Mouse (Mus musculus) MEL-GATA-1-ER (cell line): ENCODE measurements around the gene Ptgis.

Experiments used
- DNase-seq: peaks from one replicate; pipeline ENCODE4 v3.0.0-alpha.2; 2012; ENCODE audit warnings: low read depth; ENCODE audit errors: extremely low read depth

Gene Ptgis

DNA sequence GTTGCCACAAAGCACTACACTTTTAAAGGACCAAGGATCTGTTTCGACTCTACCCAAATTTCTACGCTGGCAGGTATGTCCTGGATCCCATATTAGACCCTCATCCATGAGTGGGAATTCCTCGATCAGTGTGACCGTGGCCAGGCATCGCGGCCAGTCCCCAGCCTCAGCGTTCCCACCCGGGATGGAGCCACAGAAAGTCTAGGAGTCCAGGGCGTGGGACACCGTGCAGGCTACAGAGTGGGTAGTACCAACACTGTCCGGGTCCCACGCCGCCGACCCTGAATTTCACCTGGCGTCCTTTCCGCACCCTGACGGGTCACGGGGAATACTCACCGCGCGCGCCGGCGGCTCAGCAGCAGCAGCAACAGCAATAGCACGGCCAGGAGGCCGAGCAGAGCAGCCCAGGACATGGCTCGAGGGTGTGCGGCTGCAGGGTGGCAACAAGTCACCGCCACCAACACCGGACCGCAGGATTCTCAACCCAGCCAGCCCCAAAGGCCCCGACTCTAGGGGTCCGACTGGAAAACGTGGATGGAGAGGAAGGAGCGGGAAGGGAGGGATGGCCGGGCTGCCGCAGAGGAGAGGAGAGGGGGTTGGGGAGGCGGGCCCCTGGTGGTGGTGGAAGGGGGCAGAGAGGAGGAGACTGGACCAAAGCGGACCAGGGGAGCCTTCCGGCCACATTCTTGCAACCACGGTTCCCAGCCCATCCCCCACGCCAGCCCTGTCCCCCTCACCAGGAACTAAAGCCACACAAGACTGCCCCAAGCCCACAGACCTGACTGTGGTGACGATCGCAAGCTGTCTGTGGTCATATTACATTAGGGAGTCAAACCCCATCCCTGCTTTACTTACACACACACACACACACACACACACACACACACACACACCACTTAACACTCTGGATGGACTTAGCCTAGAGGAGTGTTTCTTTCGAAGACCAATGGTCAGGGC, at the start of gene Ptgis:
TSS of gene Ptgis (minus strand) at position 597 of the 957 bp plus-strand sequence.
- DNase-seq, result no peak

- no peak for DNase-seq
These were observed 41.1 kb upstream of the Ptgis start for GRCm38 (mm10) chr2:167281461-167281860.

DNA sequence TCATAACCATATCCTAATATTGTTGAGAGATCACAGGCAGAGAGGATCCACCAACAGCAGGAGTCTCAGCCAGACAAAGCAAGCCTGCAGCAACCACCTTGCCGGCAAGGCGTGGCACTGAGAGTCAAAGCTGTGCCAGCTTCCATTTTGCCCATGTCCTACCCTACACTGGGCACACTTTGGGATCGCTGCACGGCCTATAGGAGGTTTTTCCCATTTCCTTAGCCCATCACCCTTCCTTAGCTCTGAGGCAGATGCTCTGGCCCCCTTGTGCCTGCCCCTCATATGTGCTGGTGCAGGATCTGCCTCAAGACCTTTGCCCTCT, 40.5 kb upstream of the Ptgis start:
- no peak for DNase-seq

DNA sequence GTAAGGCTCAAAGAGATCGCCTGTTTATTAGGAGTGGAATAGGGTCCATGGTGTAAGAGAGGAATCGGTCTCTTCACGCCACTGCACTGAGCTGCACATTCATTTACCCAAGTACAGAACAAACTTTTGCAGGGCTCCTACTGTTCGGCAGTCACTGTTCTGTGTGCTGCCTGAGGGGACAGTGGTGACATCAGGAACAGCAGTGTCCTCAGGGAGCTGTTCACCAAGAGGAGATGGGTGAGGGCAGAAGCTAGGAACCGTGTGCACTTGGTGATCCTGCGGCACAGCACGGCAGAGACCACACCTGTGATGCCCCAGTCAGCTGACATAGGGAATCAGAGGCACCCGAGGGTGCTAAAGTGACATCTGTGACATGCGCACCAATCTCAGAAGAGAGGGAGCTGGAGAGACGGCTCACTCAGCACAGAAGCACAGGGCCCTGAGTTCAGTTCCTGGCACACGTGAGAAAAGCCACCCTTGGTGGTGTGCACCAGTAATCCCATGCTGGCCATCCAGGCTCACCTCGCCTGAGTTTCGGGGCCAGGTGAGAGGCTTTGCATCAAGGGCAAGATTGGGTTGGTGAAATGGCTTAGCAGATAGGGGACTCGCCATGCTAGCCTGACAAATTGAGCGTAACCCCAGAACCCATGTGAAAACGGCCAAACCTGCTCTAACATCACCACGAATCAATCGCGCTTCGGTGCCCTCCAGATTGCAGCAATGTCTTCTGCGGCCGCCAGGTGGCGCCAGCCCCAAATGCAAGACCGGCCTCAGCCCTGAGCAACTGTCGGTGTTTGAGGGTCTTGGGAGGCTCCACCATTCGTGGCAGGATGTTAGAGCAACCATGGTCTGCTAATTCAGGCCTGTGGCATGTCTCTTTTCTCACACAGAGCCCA, 39.9 kb upstream of the Ptgis start:
- no peak for DNase-seq

GRCm38 (mm10) chr2:167278751-167279526, 38.5 kb upstream of the Ptgis start:
- no peak for DNase-seq

DNA sequence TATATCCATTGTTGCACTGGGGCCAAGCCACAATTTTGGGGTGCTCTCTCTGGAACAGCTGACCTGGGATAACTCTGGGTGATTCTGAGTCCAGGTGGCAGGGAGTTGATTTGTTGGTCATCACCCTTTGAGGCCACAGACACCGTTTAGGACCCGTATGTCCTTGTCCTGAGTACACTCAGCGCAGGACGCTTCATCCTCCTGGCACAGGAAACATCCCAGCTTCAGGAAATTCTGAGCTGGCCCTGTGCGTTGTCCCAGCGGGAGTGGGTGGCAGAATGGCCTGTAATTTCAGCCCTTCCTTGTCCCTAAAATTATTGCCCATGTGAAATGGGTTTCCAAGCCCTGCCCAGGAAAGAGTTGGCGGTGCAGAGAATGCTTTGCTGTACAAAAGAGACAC, 37.6 kb upstream of the Ptgis start:
- no peak for DNase-seq

- no peak for DNase-seq
These were observed 36.6 kb upstream of the Ptgis start for GRCm38 (mm10) chr2:167277026-167277425.

GRCm38 (mm10) chr2:167275856-167276255, 35.5 kb upstream of the Ptgis start:
- DNase-seq, result no peak

DNA sequence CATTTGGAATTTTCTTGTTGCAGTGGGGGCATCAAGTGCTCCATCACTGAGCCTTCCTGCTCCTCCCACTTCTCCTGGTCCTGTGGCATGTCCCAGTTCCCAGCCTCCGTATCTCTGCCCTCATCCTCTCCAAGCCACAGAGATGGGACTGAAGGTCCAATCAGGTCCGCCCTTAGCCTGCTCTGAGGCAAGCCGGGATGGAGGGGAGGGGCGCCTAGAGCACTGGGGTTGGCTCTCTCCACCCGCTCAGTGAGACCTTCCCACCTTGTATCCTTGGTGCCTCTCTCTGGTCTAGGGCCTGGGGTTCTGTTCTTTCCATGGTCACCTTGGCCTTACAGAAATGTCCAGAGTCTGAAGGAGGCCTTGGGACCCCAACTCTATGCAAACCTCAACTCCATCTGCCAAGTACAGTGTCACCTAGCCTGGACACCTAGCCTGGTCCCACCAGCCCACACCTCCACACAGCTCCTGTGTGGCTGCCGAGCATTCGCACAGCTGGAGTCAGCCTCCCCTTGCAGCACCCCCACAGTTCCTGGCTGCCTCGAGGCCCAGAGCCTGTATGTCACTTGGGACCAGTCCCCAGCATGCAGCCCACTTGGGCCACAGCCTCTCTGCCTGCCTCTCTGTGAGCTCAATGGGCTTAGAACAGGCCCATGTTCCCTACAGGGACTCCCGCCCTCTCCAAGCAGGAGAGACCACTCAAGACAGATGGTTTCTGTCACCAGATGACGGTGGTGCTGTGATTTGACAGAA, 34.5 kb upstream of the Ptgis start:
- DNase-seq, result no peak

GRCm38 (mm10) chr2:167273206-167273740, 32.9 kb upstream of the Ptgis start:
- peak; percentile 57 for DNase-seq

DNA sequence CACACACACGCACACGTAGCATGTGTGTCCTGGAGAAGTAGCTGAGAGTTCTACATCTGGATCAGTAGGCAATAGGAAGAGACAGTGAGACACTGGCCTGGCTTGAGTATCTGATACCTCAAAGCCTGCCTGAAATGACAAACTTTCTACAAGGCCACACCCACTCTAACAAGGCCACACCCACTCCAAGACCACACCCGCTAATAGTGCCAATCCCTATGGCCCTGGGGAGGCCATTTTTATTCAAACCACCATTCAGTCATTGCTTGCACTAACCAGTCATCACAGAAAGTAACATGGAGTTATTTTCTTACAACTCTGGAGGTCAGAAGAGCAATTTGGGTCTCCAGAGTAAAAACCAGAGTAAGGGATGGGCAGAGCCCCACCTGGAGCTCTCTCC, 32.3 kb upstream of the Ptgis start:
- no peak for DNase-seq

DNA sequence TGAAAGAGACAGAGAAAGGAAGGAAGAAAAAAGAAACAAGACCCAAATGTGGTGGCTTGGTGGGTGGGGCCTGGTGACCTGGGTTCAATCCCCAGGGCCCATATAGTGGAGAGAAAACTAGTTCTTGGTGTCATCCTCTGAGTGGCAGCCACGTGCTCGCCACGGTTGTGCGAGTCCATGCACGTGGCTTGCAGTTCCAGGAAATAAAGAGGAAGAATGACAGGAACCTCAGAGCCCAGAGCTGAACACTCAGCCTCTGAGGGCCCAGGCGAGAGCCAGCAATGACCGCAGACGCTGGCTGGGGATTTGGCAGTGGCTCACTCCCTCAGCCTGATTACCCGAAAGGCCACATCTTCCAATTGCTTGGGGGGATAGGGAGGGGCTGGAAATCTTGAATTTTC, 30.7 kb upstream of the Ptgis start:
- no peak for DNase-seq

- no peak for DNase-seq
These were observed 30.1 kb upstream of the Ptgis start for GRCm38 (mm10) chr2:167270496-167270895.

DNA sequence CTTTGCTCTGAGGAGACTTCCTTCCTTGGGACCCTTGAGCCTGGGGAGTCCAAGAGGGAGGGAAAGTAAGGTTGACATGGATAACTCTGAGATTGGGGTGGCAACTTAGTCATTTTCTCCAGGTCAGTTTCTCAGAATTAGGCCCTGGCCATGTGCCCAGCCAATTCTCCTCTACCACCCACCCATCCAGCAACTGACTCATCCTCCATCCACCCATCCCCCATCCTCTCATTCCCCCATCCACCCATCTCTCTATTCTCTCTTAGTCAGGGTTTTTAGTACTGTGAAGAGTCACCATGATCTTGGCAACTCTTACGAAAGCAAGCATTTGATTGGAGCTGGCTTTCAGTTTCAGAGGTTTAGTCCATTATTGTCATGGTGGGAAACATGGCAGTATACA, 28.3 kb upstream of the Ptgis start:
- no peak for DNase-seq

GRCm38 (mm10) chr2:167268411-167268690, 27.9 kb upstream of the Ptgis start:
- DNase-seq, result no peak

DNA sequence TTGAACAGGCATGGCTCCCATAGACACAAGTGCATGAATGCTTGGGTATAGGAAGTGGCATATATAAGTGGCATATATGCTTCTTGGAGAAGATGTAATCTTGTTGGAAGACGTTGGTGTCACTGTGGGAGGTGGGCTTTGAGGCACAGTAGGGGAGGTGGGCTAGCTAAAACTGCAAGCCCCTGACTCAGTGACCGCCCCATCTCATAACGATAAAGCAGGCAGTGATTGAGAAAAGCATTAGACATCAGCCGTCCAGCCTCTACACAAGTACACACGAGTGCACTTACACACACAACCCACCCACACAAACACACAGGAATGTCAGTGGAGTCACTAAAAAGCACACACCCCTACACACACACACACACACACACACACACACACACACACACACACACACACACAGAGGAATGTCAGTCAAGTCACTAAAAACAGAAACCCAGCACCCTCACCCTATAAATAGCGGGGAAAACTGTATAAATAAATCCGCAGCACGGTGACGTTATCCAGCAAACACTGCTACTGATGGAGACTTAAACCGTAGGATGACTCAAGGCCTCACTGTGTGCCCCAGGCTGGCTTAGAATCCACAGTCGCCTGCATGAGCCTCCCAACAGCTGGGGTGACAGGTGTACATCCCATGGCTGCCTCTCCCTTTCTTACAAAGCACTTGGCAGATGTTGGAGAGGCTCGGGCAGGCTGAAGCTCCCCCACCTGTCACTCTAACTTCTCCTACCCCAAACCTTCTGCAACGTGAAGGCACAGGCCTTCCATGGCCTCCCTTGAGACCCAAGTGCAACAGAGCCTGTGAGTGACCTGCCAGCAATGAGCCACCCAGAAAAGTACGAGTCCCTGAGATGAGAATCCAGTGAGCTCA, 27.4 kb upstream of the Ptgis start:
- no peak for DNase-seq

- no peak for DNase-seq
These were observed 25.8 kb upstream of the Ptgis start for GRCm38 (mm10) chr2:167266231-167266630.

GRCm38 (mm10) chr2:167265806-167266205, 25.4 kb upstream of the Ptgis start:
- no peak for DNase-seq

DNA sequence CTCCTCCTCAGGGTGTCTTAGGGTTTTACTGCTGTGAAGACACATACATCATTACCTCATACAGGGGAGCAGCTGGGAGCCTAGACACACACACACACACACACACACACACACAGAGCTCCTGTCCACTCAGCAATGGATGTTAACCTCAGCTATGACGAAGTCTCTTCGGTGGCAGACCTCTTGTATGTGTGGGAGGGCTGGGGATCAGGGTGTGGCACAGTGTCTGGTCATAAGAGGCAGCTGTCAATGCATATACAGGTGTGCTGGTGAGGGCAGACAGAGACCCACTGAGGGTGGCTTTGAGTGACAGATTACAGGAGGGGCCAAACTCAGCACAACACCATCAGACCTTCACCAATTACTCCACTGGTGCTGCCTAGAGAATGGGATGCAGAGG, 24.6 kb upstream of the Ptgis start:
- DNase-seq, result no peak

DNA sequence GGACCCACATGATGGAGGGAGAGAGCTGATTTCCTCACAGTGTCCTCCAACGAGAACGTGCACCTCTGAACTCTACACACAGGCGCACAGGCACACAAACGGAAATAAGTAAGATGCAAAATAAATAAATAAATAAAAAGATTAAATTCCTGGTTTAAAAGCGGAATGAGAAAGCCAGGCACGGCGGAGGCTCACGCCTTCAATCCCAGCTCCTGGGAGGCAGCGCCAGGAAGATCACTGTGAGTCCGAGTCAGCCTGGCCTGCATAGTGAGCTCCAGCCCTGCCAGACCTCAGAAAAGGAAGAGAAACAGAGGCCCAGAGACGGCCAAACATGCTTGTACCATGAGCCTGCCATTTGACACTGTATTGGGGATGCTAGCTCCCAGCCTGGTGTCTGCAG, 23.5 kb upstream of the Ptgis start:
- DNase-seq, result no peak
